Mouse (Mus musculus) midbrain, postnatal 0 days (tissue): ENCODE results near the gene Shroom4. TPM values are rescaled to one million over a fixed set of nuclear protein-coding genes. Genes with fewer than 3 reads are reported as not detected.

Experiments
- ATAC-seq: fragments of 200-750 bp; cut with Nextera tagmentation; 2 replicates; pipeline ENCODE4 v1.8.0; 2017; ENCODE audit warnings: moderate number of reproducible peaks, mild to moderate bottlenecking, moderate TSS enrichment, moderate library complexity; ENCODE audit not compliant: low FRiP score
- DNase-seq: peaks from one replicate; pipeline ENCODE4 v3.0.0-alpha.2; 2015; ENCODE audit warnings: low spot score
- H3K27ac ChIP-seq: fragments of 300-500 bp; sonication (generic); 2 replicates; pipeline ENCODE4 v1.5.1; 2014; ENCODE audit warnings: low read depth, mild to moderate bottlenecking, low read length, mixed read lengths
- H3K27me3 ChIP-seq: fragments of 300-500 bp; sonication (generic); 2 replicates; pipeline ENCODE4 v1.6.1; 2014; ENCODE audit warnings: low read length, control low read depth, mixed read lengths; ENCODE audit not compliant: insufficient read depth
- H3K36me3 ChIP-seq: fragments of 300-500 bp; sonication (generic); 2 replicates; pipeline ENCODE4 v1.6.1; 2014; ENCODE audit warnings: low read length, control low read depth, mixed read lengths; ENCODE audit not compliant: insufficient read depth
- H3K4me1 ChIP-seq: fragments of 300-500 bp; sonication (generic); 2 replicates; pipeline ENCODE4 v1.6.1; 2014; ENCODE audit warnings: mild to moderate bottlenecking, control low read depth, antibody characterized with exemption, low read length, mixed read lengths; ENCODE audit not compliant: insufficient read depth
- H3K4me2 ChIP-seq: fragments of 300-500 bp; sonication (generic); 2 replicates; pipeline ENCODE4 v1.6.1; 2014; ENCODE audit warnings: low read depth, mild to moderate bottlenecking, low read length, mixed read lengths; ENCODE audit not compliant: poor library complexity, severe bottlenecking
- H3K4me3 ChIP-seq: fragments of 300-500 bp; sonication (generic); 2 replicates; pipeline ENCODE4 v1.5.1; 2014; ENCODE audit warnings: low read depth, mild to moderate bottlenecking, low read length, moderate library complexity
- H3K9ac ChIP-seq: fragments of 300-500 bp; sonication (generic); replicated peaks from 2 replicates; pipeline ENCODE4 v1.6.1; 2014; ENCODE audit warnings: mild to moderate bottlenecking, low read length, moderate library complexity, mixed read lengths; ENCODE audit not compliant: poor library complexity, severe bottlenecking
- H3K9me3 ChIP-seq: fragments of 300-500 bp; sonication (generic); 2 replicates; pipeline ENCODE4 v1.6.1; 2016; ENCODE audit warnings: low read length, control low read depth
- CTCF ChIP-seq: IDR thresholded peaks from 2 replicates; pipeline ENCODE4 v1.5.1; 2016; ENCODE audit warnings: antibody characterized with exemption, mild to moderate bottlenecking
- WGBS: fragments of 180-500 bp; shearing (Covaris S2); extraction: QIAGEN DNeasy Blood & Tissue Kit; methylation state at CpG from one replicate; pipeline ENCODE4 v1.1.7; 2014; 5-methylcytosine and 5-hydroxymethylcytosine counted together
- polyA plus RNA-seq: library from polyadenylated mRNA; unstranded; fragments of >200 nt; fragmentation: Nextera tagmentation; extraction: Ambion mirVana; gene quantifications from 2 replicates; pipeline ENCODE4 v1.2.1, GENCODE M21; 2015
- total RNA-seq: library from RNA; depleted of rRNA; stranded (reverse); fragments of >200 nt; gene quantifications from 2 replicates; pipeline ENCODE4 v1.2.3, GENCODE M21; 2014

The Shroom4 gene
- total and polyA plus RNA-seq, 2 experiments from 2014 or later: 0.68 to 7.0 TPM

DNA sequence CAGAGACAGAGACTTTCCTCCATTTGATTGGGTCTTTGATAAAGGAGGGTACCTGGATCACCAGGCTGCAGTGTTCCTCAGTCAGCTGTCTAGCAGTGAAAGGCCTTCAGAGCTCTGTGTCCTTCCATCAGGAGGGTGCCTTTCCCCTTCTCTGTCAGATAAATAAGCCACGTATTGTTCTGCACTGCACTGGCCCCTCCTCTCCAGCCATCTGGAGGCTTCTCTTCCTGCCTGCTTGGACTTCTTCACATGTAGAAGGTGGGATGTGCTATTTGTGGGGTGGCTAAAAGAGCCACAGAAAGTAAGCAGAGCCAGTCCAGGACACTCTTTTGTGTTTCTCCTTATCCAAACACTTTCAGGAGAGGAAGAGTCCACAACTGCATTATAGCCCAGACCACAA lies 174.9 kb downstream of the Shroom4 start:
- ATAC-seq: no peak
- Histone ChIP-seq H3K4me1 (no peaks in the 10 kb centered on the region), H3K4me3 (no peak overlapping the region), H3K9me3 (no peaks in the 10 kb centered on the region), H3K36me3 (no peaks in the 10 kb centered on the region), H3K27ac (no peak overlapping the region), H3K4me2 (no peak overlapping the region), H3K27me3 (no peaks in the 10 kb centered on the region), H3K9ac (no peak overlapping the region)
- no peak for DNase-seq
- WGBS: 36% methylated on average over 1 of the region's 1 CpGs
- TF ChIP-seq CTCF: no peak

DNA sequence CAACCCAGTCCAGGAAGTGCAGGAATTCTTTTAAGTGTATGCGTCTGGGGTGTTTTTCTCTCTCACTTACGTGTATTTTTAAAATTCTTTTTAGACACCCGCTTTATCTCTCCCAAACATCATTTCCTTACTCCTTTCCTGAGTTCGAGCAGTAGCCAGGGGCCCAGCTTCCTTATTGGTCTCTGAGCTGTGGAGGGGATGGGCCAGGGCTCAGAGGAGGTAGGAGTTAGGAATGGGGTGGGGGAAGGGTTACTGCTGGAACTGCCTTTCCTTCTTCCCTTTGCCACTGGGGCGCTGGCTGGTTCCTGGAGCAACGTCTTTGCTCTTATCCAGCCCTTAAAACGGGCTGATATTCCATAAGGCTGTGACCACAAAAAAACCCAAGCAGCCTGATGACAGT lies 177.3 kb downstream of the Shroom4 start:
- Histone ChIP-seq H3K36me3 (no peaks in the 10 kb centered on the region), H3K4me2 (no peak overlapping the region), H3K27me3 (no peaks in the 10 kb centered on the region), H3K27ac (no peak overlapping the region), H3K4me1 (no peaks in the 10 kb centered on the region), H3K9me3 (no peaks in the 10 kb centered on the region), H3K4me3 (no peak overlapping the region), H3K9ac (no peak overlapping the region)
- no peak for DNase-seq
- ATAC-seq: no peak
- no peak for TF ChIP-seq CTCF
- WGBS: 56% methylated on average over 7 of the region's 7 CpGs

DNA sequence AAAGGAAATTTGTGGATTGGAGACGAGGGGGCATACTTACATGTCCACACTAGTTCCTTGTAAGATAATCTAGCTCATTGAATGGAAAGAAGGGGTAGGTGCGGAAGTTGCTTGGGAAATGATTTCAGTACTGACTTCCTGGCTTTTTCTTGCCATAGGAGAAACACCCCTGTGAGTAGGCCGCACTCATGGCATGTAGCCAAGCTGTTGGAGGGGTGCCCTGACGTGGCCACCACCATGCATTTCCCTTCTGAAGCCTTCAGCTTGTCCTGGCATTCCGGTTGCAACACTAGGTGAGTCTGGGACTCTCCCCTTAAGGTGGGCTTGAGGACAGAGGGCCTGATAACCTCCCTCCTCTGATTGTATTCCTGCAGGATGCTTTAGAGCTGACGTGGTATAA lies 181.0 kb downstream of the Shroom4 start:
- 89% methylated on average over 6 of the region's 6 CpGs for WGBS
- no peak for DNase-seq

GRCm38 (mm10) chrX:6581181-6581580 lies 181.5 kb downstream of the Shroom4 start:
- Histone ChIP-seq H3K9ac (no peak overlapping the region), H3K4me1 (no peaks in the 10 kb centered on the region), H3K36me3 (no peaks in the 10 kb centered on the region), H3K27me3 (no peaks in the 10 kb centered on the region), H3K9me3 (no peaks in the 10 kb centered on the region), H3K4me3 (no peak overlapping the region), H3K4me2 (no peak overlapping the region), H3K27ac (no peak overlapping the region)
- ATAC-seq: no peak
- WGBS: 71% methylated on average over 1 of the region's 1 CpGs
- no peak for TF ChIP-seq CTCF
- DNase-seq: no peak

More for the DNA sequence above, 181.0 kb downstream of the Shroom4 start:
- no peak for TF ChIP-seq CTCF
- H3K9ac ChIP-seq: no peak overlapping the region
- H3K4me2 ChIP-seq: no peak overlapping the region
- no peaks in the 10 kb centered on the region for H3K27me3 ChIP-seq
- H3K27ac ChIP-seq: no peak overlapping the region
- H3K36me3 ChIP-seq: no peaks in the 10 kb centered on the region
- no peaks in the 10 kb centered on the region for H3K4me1 ChIP-seq
- H3K9me3 ChIP-seq: no peaks in the 10 kb centered on the region
- no peak for ATAC-seq
- H3K4me3 ChIP-seq: no peak overlapping the region

GRCm38 (mm10) chrX:6582646-6583045 lies 183.0 kb downstream of the Shroom4 start:
- Histone ChIP-seq H3K36me3 (no peaks in the 10 kb centered on the region), H3K9me3 (no peaks in the 10 kb centered on the region)
- DNase-seq: no peak

GRCm38 (mm10) chrX:6594183-6594582 lies 194.5 kb downstream of the Shroom4 start:
- TF ChIP-seq CTCF: no peak
- ATAC-seq (no peak), DNase-seq (no peak)
- H3K4me3 ChIP-seq: no peak overlapping the region
- no peaks in the 10 kb centered on the region for H3K9me3 ChIP-seq
- H3K27ac ChIP-seq: no peak overlapping the region
- no peak overlapping the region for H3K9ac ChIP-seq
- no peaks in the 10 kb centered on the region for H3K27me3 ChIP-seq
- 83% methylated on average over 3 of the region's 3 CpGs for WGBS
- H3K36me3 ChIP-seq: no peaks in the 10 kb centered on the region
- H3K4me2 ChIP-seq: no peak overlapping the region
- no peaks in the 10 kb centered on the region for H3K4me1 ChIP-seq

More at GRCm38 (mm10) chrX:6582646-6583045, 183.0 kb downstream of the Shroom4 start:
- H3K4me3 ChIP-seq: no peak overlapping the region
- H3K4me1 ChIP-seq: no peaks in the 10 kb centered on the region
- no peak overlapping the region for H3K27ac ChIP-seq
- ATAC-seq: no peak
- WGBS: 100% methylated on average over 2 of the region's 2 CpGs
- no peaks in the 10 kb centered on the region for H3K27me3 ChIP-seq
- no peak for TF ChIP-seq CTCF
- H3K9ac ChIP-seq: no peak overlapping the region
- no peak overlapping the region for H3K4me2 ChIP-seq

- DNase-seq: no peak
- H3K27ac ChIP-seq: no peak overlapping the region
- WGBS: 8% methylated on average over 2 of the region's 2 CpGs
These were observed 254.4 kb downstream of the Shroom4 start for GRCm38 (mm10) chrX:6654024-6654423.

More at GRCm38 (mm10) chrX:6654024-6654423, 254.4 kb downstream of the Shroom4 start:
- no peak overlapping the region for H3K4me2 ChIP-seq
- H3K9me3 ChIP-seq: no peaks in the 10 kb centered on the region
- no peak overlapping the region for H3K4me3 ChIP-seq
- H3K9ac ChIP-seq: no peak overlapping the region
- no peak for ATAC-seq
- no peaks in the 10 kb centered on the region for H3K36me3 ChIP-seq
- peak; percentile 34; the same call in 1 of the 2 replicates for TF ChIP-seq CTCF
- H3K4me1 ChIP-seq: no peaks in the 10 kb centered on the region
- H3K27me3 ChIP-seq: no peaks in the 10 kb centered on the region
